Mouse (Mus musculus): ENCODE measurements around the gene Cmklr1.

The Cmklr1 gene

GRCm38 (mm10) chr5:113583424-113584162 is 66.6 kb downstream of the Cmklr1 start:
- peak; percentile 25 for DNase-seq

GRCm38 (mm10) chr5:113580801-113581200 is 69.4 kb downstream of the Cmklr1 start:
- DNase-seq = no peak

- DNase-seq = no peak
These were observed 70.0 kb downstream of the Cmklr1 start for GRCm38 (mm10) chr5:113580248-113580647.

- DNase-seq = no peak
These were observed 71.1 kb downstream of the Cmklr1 start for GRCm38 (mm10) chr5:113579128-113579527.

GRCm38 (mm10) chr5:113578428-113578827 is 71.8 kb downstream of the Cmklr1 start:
- no peak for DNase-seq

- DNase-seq = no peak
These were observed 72.7 kb downstream of the Cmklr1 start for GRCm38 (mm10) chr5:113577555-113577954.

DNA sequence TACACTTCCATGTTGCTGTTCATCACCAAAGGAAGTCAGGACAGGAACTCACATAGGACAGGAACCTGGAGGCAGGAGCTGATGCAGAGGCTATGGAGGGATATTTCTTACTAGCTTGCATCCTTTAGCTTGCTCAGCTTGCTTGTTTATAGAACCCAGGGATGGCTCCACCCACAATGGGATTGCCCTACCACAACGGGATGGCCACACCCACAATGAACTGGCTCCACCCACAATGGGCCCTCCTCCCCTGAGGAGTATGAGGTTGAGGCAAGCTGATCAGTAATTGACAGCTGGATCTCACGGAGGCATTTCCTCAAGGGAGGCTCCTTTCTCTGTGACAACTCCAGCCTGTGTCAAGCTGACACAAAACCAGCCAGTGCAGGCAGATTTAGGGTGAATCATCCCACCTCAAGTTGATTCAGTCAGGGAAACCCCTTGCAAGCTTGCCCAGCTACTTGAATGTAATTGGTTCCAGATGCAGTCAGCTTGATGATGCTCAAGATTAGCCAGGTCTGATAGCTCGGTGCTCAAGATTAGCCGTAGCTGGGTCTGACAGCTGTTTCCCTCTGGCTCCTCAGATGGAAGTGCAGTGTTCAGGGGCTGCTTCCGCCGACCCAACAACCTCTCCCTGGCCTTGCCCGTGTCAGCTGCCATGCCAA is 80.0 kb downstream of the Cmklr1 start:
- no peak for DNase-seq

- DNase-seq = no peak
These were observed 84.4 kb downstream of the Cmklr1 start for GRCm38 (mm10) chr5:113565858-113566257.

DNA sequence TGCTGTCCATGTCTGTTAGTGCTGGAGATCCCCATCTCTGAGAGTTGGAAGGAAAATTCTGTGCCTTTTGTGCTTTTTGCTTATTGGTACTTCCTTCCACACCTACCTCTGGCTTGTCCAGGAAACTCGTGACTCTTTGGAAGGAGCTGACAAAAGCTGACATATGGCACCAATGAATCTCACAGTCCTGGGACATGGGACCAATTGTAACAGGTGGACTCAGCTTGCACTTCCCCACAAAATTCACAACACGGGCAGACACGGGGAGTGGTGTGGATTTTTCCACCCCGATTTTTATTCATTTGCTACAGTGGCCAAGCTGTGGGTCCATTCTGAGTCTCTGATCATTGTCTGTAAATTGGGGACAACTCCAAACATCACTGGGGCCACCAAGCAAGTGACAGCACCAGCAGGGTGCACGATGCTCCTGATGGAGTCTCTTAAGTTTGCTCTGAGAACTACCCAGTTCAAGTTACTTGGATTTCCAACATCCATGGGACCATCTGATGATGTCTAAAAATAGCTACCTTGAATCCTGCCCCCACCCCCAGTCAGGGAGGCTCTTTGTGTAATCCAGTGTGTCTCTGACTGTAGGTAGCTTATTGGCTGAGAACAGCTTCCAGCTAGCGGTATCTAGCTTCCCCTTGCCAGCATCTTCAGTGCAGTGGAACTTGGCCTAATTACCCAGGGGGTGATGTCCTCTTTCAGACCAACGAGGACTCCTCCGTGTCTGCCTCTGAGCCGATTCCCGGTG is 84.9 kb downstream of the Cmklr1 start:
- peak; percentile 69 for DNase-seq

- DNase-seq = no peak
These were observed 85.8 kb downstream of the Cmklr1 start for GRCm38 (mm10) chr5:113564463-113564862.
